Comparison of ENCODE assay signal across 17 mouse cellular contexts in genomic region chr12:78834496-78834895, GRCm38 (mm10).
"Had no signal": no experiment of that assay in that cellular context is flagged by ENCODE, and none has a peak within 500 bp of the region (broad histone marks: within the 10 kb centered on the region; RNA-seq: fewer than 3 reads in every experiment).

No protein-coding gene starts in this region.

- H3K9ac ChIP-seq: liver, embryonic 15.5 days; lung, embryonic 15.5 days; midbrain, embryonic 13.5 days; midbrain, embryonic 15.5 days; neural tube, embryonic 12.5 days; stomach, embryonic 15.5 days had no signal

- H3K27ac ChIP-seq: liver, embryonic 15.5 days; lung, embryonic 15.5 days; macrophage; midbrain, embryonic 13.5 days; midbrain, embryonic 15.5 days; neural tube, embryonic 12.5 days; stomach, embryonic 15.5 days; stomach, postnatal 0 days had no signal

- H3K9me3 ChIP-seq: liver, embryonic 15.5 days; lung, embryonic 15.5 days; midbrain, embryonic 13.5 days; midbrain, embryonic 15.5 days; neural tube, embryonic 12.5 days; stomach, embryonic 15.5 days had no signal

- ATAC-seq: lung, postnatal 0 days; midbrain, embryonic 13.5 days; midbrain, embryonic 15.5 days had no signal

- H3K27me3 ChIP-seq: liver, embryonic 15.5 days; lung, embryonic 15.5 days; midbrain, embryonic 13.5 days; midbrain, embryonic 15.5 days; neural tube, embryonic 12.5 days; stomach, embryonic 15.5 days had no signal

- H3K4me2 ChIP-seq: liver, embryonic 15.5 days; lung, embryonic 15.5 days; midbrain, embryonic 11.5 days; midbrain, embryonic 13.5 days; midbrain, embryonic 15.5 days; neural tube, embryonic 12.5 days; stomach, embryonic 15.5 days had no signal

- H3K4me3 ChIP-seq: liver, embryonic 15.5 days; lung, embryonic 15.5 days; midbrain, embryonic 13.5 days; midbrain, embryonic 15.5 days; neural tube, embryonic 12.5 days; stomach, embryonic 15.5 days had no signal

- DNase-seq: lung, adult 2 months; lung, postnatal 14 days; lung, postnatal 36 days; right cerebral cortex, postnatal 14 days; thymus, adult 2 months; thymus, postnatal 25 days; thymus, postnatal 4 days had no signal

- H3K4me1 ChIP-seq: liver, embryonic 15.5 days; lung, embryonic 15.5 days; midbrain, embryonic 13.5 days; midbrain, embryonic 15.5 days; neural tube, embryonic 12.5 days; stomach, embryonic 15.5 days had no signal
